Mouse (Mus musculus) activated CD4-positive, CD25-positive, alpha-beta regulatory T cell, adult 9 weeks (primary cell): ENCODE data around the gene Znrf2. TPM values are rescaled to one million over a fixed set of nuclear protein-coding genes. Genes with fewer than 3 reads are reported as not detected.

ENCODE experiments used
- polyA plus RNA-seq: library from polyadenylated mRNA; unstranded; fragments of 100-300 nt; shearing (Covaris generic); gene quantifications from one replicate; pipeline ENCODE4 v1.2.1, GENCODE M21; 2017

Gene Znrf2
- polyA plus RNA-seq, result 13.5 TPM

GRCm38 (mm10) chr6:54816388-54817065, at the start of gene Znrf2:
TSS of gene Znrf2 (plus strand) at chr6:54816916.

Other genes with a start within 250 kb of the Znrf2 start
- gene Plekha8, start 221.8 kb upstream of the Znrf2 start, polyA plus RNA-seq, result 1.0 TPM
- not detected for gene Fkbp14, start 219.6 kb upstream of the Znrf2 start, polyA plus RNA-seq
- gene Mturn, start 135.3 kb upstream of the Znrf2 start, polyA plus RNA-seq, result 27.6 TPM
- gene Nod1, start 155.7 kb downstream of the Znrf2 start, polyA plus RNA-seq, result 59.5 TPM
- gene Ggct, start 176.0 kb downstream of the Znrf2 start, polyA plus RNA-seq, result 35.6 TPM
- gene Gars, start 221.1 kb downstream of the Znrf2 start, polyA plus RNA-seq, result 24.0 TPM